Mouse (Mus musculus) limb, embryonic 12.5 days (tissue): Measurements from ENCODE around the gene Dguok. TPM values are rescaled to one million over a fixed set of nuclear protein-coding genes. Genes with fewer than 3 reads are reported as not detected.

Source experiments
- ATAC-seq: fragments of 200-750 bp; cut with Nextera tagmentation; 2 replicates; pipeline ENCODE4 v1.8.0; 2017; ENCODE audit warnings: low read depth, moderate TSS enrichment; ENCODE audit not compliant: insufficient number of reproducible peaks, insufficient read depth, low FRiP score, low TSS enrichment
- H3K27ac ChIP-seq: fragments of 300-500 bp; sonication (generic); 2 replicates; pipeline ENCODE4 v1.5.1; 2016; ENCODE audit warnings: mild to moderate bottlenecking, moderate library complexity
- H3K27me3 ChIP-seq: fragments of 300-500 bp; sonication (generic); 2 replicates; pipeline ENCODE4 v1.6.1; 2016; ENCODE audit warnings: mild to moderate bottlenecking, moderate library complexity
- H3K36me3 ChIP-seq: fragments of 300-500 bp; sonication (generic); 2 replicates; pipeline ENCODE4 v1.6.1; 2016; ENCODE audit warnings: mild to moderate bottlenecking, moderate library complexity
- H3K4me1 ChIP-seq: fragments of 300-500 bp; sonication (generic); replicated peaks from 2 replicates; pipeline ENCODE4 v1.6.1; 2016
- H3K4me2 ChIP-seq: fragments of 300-500 bp; sonication (generic); 2 replicates; pipeline ENCODE4 v1.6.1; 2016; ENCODE audit warnings: mild to moderate bottlenecking, moderate library complexity
- H3K4me3 ChIP-seq: fragments of 300-500 bp; sonication (generic); replicated peaks from 2 replicates; pipeline ENCODE4 v1.5.1; 2016; ENCODE audit warnings: mild to moderate bottlenecking
- H3K9ac ChIP-seq: fragments of 300-500 bp; sonication (generic); replicated peaks from 2 replicates; pipeline ENCODE4 v1.6.1; 2016; ENCODE audit warnings: mild to moderate bottlenecking, moderate library complexity
- H3K9me3 ChIP-seq: fragments of 300-500 bp; sonication (generic); 2 replicates; pipeline ENCODE4 v1.6.1; 2016; ENCODE audit warnings: mild to moderate bottlenecking, moderate library complexity
- WGBS: fragments of 180-500 bp; shearing (Covaris S2); methylation state at CpG from one replicate; pipeline ENCODE4 v1.1.7; 2016; 5-methylcytosine and 5-hydroxymethylcytosine counted together
- polyA plus RNA-seq: library from polyadenylated mRNA; unstranded; fragments of >200 nt; fragmentation: Nextera tagmentation; extraction: Ambion mirVana; gene quantifications from 2 replicates; pipeline ENCODE4 v1.2.1, GENCODE M21; 2016

Dguok gene
- polyA plus RNA-seq, 1 experiment from 2014 or later: 77.8 TPM

- Histone ChIP-seq H3K4me2 (no peak overlapping the region), H3K9me3 (no peaks in the 10 kb centered on the region), H3K4me1 (no peaks in the 10 kb centered on the region), H3K9ac (no peak overlapping the region), H3K4me3 (no peak overlapping the region), H3K36me3 (no peaks in the 10 kb centered on the region), H3K27ac (no peak overlapping the region), H3K27me3 (no peaks in the 10 kb centered on the region)
- no peak for ATAC-seq
- 86% methylated on average over 3 of the region's 3 CpGs for WGBS
Observed at GRCm38 (mm10) chr6:83518637-83519036, 11.9 kb upstream of the Dguok start.

GRCm38 (mm10) chr6:83515172-83515571 is 8.4 kb upstream of the Dguok start:
- H3K4me3 ChIP-seq: no peak overlapping the region
- no peaks in the 10 kb centered on the region for H3K9me3 ChIP-seq
- no peaks in the 10 kb centered on the region for H3K27me3 ChIP-seq
- H3K4me2 ChIP-seq: no peak overlapping the region
- ATAC-seq: no peak
- no peaks in the 10 kb centered on the region for H3K4me1 ChIP-seq
- no peak overlapping the region for H3K27ac ChIP-seq
- WGBS: 70% methylated on average over 3 of the region's 3 CpGs
- no peak overlapping the region for H3K9ac ChIP-seq
- H3K36me3 ChIP-seq: no peaks in the 10 kb centered on the region

- Histone ChIP-seq H3K36me3 (no peaks in the 10 kb centered on the region), H3K4me3 (no peak overlapping the region), H3K9ac (no peak overlapping the region), H3K27ac (no peak overlapping the region), H3K4me2 (no peak overlapping the region), H3K4me1 (peaks cover 1% of the 10 kb centered on the region; the same call in 1 of the 2 replicates), H3K27me3 (no peaks in the 10 kb centered on the region), H3K9me3 (no peaks in the 10 kb centered on the region)
- WGBS: 40% methylated on average over 1 of the region's 1 CpGs
- ATAC-seq: no peak
Observed at GRCm38 (mm10) chr6:83512495-83512894, 5.7 kb upstream of the Dguok start.

- H3K4me1 ChIP-seq: peaks cover 13% of the 10 kb centered on the region
- WGBS: 74% methylated on average over 2 of the region's 2 CpGs
- ATAC-seq: no peak
- no peaks in the 10 kb centered on the region for H3K36me3 ChIP-seq
- no peaks in the 10 kb centered on the region for H3K9me3 ChIP-seq
- H3K27me3 ChIP-seq: no peaks in the 10 kb centered on the region
- H3K4me3 ChIP-seq: no peak overlapping the region
- H3K4me2 ChIP-seq: no peak overlapping the region
- H3K9ac ChIP-seq: 0 out of 2 replicates have a peak overlapping the region, but pooled peaks have one; percentile 9
- H3K27ac ChIP-seq: no peak overlapping the region
Observed at GRCm38 (mm10) chr6:83510210-83510609, 3.4 kb upstream of the Dguok start.

GRCm38 (mm10) chr6:83509442-83509841 is 2.7 kb upstream of the Dguok start:
- H3K36me3 ChIP-seq: no peaks in the 10 kb centered on the region
- no peak overlapping the region for H3K4me2 ChIP-seq
- H3K27me3 ChIP-seq: no peaks in the 10 kb centered on the region
- H3K9me3 ChIP-seq: no peaks in the 10 kb centered on the region
- H3K4me1 ChIP-seq: peaks cover 14% of the 10 kb centered on the region
- H3K4me3 ChIP-seq: no peak overlapping the region
- ATAC-seq: no peak
- H3K27ac ChIP-seq: no peak overlapping the region
- no peak overlapping the region for H3K9ac ChIP-seq
- WGBS: 55% methylated on average over 8 of the region's 8 CpGs

GRCm38 (mm10) chr6:83507168-83507546 is 388 bp upstream of the Dguok start:
- ATAC-seq: no peak; the same call in 1 of the 2 replicates
- Histone ChIP-seq H3K27me3 (no peaks in the 10 kb centered on the region), H3K4me2 (peak overlapping the region; percentile 72), H3K9me3 (no peaks in the 10 kb centered on the region), H3K9ac (peak overlapping the region; percentile 23), H3K27ac (peak overlapping the region; percentile 97), H3K4me3 (peak overlapping the region; percentile 81), H3K36me3 (no peaks in the 10 kb centered on the region), H3K4me1 (peaks cover 14% of the 10 kb centered on the region)
- 29% methylated on average over 6 of the region's 6 CpGs for WGBS

GRCm38 (mm10) chr6:83505554-83505953 is 1.2 kb downstream of the Dguok start:
- ATAC-seq: no peak
- H3K4me2 ChIP-seq: peak overlapping the region; percentile 72
- H3K9me3 ChIP-seq: no peaks in the 10 kb centered on the region; the same call in 1 of the 2 replicates
- H3K27me3 ChIP-seq: no peaks in the 10 kb centered on the region
- H3K9ac ChIP-seq: peak overlapping the region; percentile 27; the same call in 1 of the 2 replicates
- H3K4me3 ChIP-seq: peak overlapping the region; percentile 81; the same call in 1 of the 2 replicates
- H3K36me3 ChIP-seq: peaks cover 1% of the 10 kb centered on the region; the same call in 1 of the 2 replicates
- H3K4me1 ChIP-seq: peaks cover 14% of the 10 kb centered on the region
- no peak overlapping the region for H3K27ac ChIP-seq
- WGBS: 92% methylated on average over 4 of the region's 4 CpGs

GRCm38 (mm10) chr6:83503361-83503760 is 3.4 kb downstream of the Dguok start:
- no peak for ATAC-seq

GRCm38 (mm10) chr6:83502656-83503055 is 4.1 kb downstream of the Dguok start:
- Histone ChIP-seq H3K9ac (no peak overlapping the region), H3K4me1 (peaks cover 14% of the 10 kb centered on the region), H3K27ac (no peak overlapping the region), H3K4me2 (no peak overlapping the region), H3K9me3 (no peaks in the 10 kb centered on the region; the same call in 1 of the 2 replicates), H3K27me3 (no peaks in the 10 kb centered on the region), H3K36me3 (peaks cover 18% of the 10 kb centered on the region; the same call in 1 of the 2 replicates), H3K4me3 (no peak overlapping the region)
- ATAC-seq: no peak
- 93% methylated on average over 3 of the region's 3 CpGs for WGBS

More at GRCm38 (mm10) chr6:83503361-83503760, 3.4 kb downstream of the Dguok start:
- Histone ChIP-seq H3K4me2 (no peak overlapping the region), H3K9ac (no peak overlapping the region), H3K4me1 (peaks cover 14% of the 10 kb centered on the region), H3K9me3 (no peaks in the 10 kb centered on the region; the same call in 1 of the 2 replicates), H3K27ac (no peak overlapping the region), H3K27me3 (no peaks in the 10 kb centered on the region), H3K36me3 (peaks cover 13% of the 10 kb centered on the region; the same call in 1 of the 2 replicates), H3K4me3 (no peak overlapping the region)
- WGBS: 80% methylated on average over 3 of the region's 3 CpGs

GRCm38 (mm10) chr6:83501524-83502310 is 5.1 kb downstream of the Dguok start:
- Histone ChIP-seq H3K4me3 (no peak overlapping the region), H3K9me3 (no peaks in the 10 kb centered on the region; the same call in 1 of the 2 replicates), H3K4me2 (no peak overlapping the region), H3K36me3 (peaks cover 24% of the 10 kb centered on the region), H3K27ac (no peak overlapping the region), H3K27me3 (no peaks in the 10 kb centered on the region), H3K4me1 (peaks cover 9% of the 10 kb centered on the region), H3K9ac (no peak overlapping the region)
- ATAC-seq: no peak
- WGBS: 56% methylated on average over 9 of the region's 9 CpGs

- H3K36me3 ChIP-seq: peaks cover 36% of the 10 kb centered on the region
- no peak overlapping the region for H3K9ac ChIP-seq
- H3K4me2 ChIP-seq: no peak overlapping the region
- no peaks in the 10 kb centered on the region; the same call in 1 of the 2 replicates for H3K9me3 ChIP-seq
- ATAC-seq: no peak
- WGBS: 60% methylated on average over 3 of the region's 3 CpGs
- no peak overlapping the region for H3K27ac ChIP-seq
- H3K4me3 ChIP-seq: no peak overlapping the region
- H3K27me3 ChIP-seq: no peaks in the 10 kb centered on the region
- H3K4me1 ChIP-seq: peaks cover 3% of the 10 kb centered on the region; the same call in 1 of the 2 replicates
Observed at GRCm38 (mm10) chr6:83500462-83500861, 6.3 kb downstream of the Dguok start.
